Comparison of ENCODE assay signal across 9 mouse cellular contexts in genomic region chr9:77381565-77381964, GRCm38 (mm10). TPM values are rescaled to one million over a fixed set of nuclear protein-coding genes. Genes with fewer than 3 reads are reported as not detected.
DNase-seq lines count a peak whose midpoint lies in the region; ATAC-seq and TF ChIP-seq lines count a peak whose summit lies in the region.
"Had no signal": no experiment of that assay in that cellular context is flagged by ENCODE, and none has a peak within 500 bp of the region (broad histone marks: within the 10 kb centered on the region; RNA-seq: fewer than 3 reads in every experiment).

No protein-coding gene starts in this region.

- TF ChIP-seq RAD21 in MEL (IDR thresholded peaks at IDR 0.05; ENCODE audit: low read depth, low read length): peak; percentile 62

- H3K9me3 ChIP-seq in MEL (replicated peaks; ENCODE audit: insufficient read depth, low read length): no peaks in the 10 kb centered on the region
- H3K9me3 ChIP-seq: limb, embryonic 12.5 days had no signal

- no peak for ATAC-seq in cerebellum, adult (ENCODE audit: insufficient number of reproducible peaks, low FRiP score, low TSS enrichment)

- TF ChIP-seq CTCF in MEL (IDR thresholded peaks at IDR 0.05 in 2 of 3, conservative IDR thresholded peaks at IDR 0.05 in 1 of 3; ENCODE audit: control insufficient read depth in 1 of 3, insufficient read depth in 1 of 3, low read depth in 2 of 3, low read length in 3 of 3, poor library complexity in 1 of 3, severe bottlenecking in 1 of 3): peak; percentile 80 to 90 (median 85)
- TF ChIP-seq CTCF in layer of hippocampus, adult 2 months (conservative IDR thresholded peaks at IDR 0.05): peak; percentile 94

- no peak for TF ChIP-seq EP300 in MEL (IDR thresholded peaks at IDR 0.05; ENCODE audit: low read depth in 1 of 2, low read length in 2 of 2)

- H3K4me1 ChIP-seq in MEL (ENCODE audit: control insufficient read depth in 1 of 2, insufficient read depth in 2 of 2, low read length in 2 of 2): no peaks in the 10 kb centered on the region

- no peak for TF ChIP-seq POLR2A in MEL (IDR thresholded peaks at IDR 0.05; ENCODE audit: control insufficient read depth in 1 of 2, insufficient read depth in 1 of 2, low read depth in 1 of 2, low read length in 2 of 2, poor library complexity in 1 of 2)

- peak; percentile 19 for DNase-seq in cerebellum, adult 11 months
- peak; percentile 52 for DNase-seq in MEL (ENCODE audit: low read depth, low spot score)
- peak; percentile 41 for DNase-seq in cerebellum, adult 8-10 months
- peak; percentile 78 to 82 for DNase-seq in frontal cortex, postnatal 25 days (ENCODE audit: low spot score in 2 of 2)
- peak; percentile 61 to 91 for DNase-seq in layer of hippocampus, adult 2 months (ENCODE audit: low spot score in 2 of 2)
- peak; percentile 85 for DNase-seq in lung, postnatal 14 days
- peak; percentile 13 for DNase-seq in skeletal muscle tissue, adult 2 months (ENCODE audit: low read depth, low spot score)

- no peak overlapping the region for H3K9ac ChIP-seq in MEL (ENCODE audit: control insufficient read depth, low read depth, low read length, poor library complexity, severe bottlenecking)
- H3K9ac ChIP-seq: limb, embryonic 12.5 days had no signal

- H3K4me3 ChIP-seq in MEL (ENCODE audit: control insufficient read depth in 1 of 2, insufficient read depth in 1 of 2, low read depth in 2 of 2, low read length in 2 of 2): no peak overlapping the region
- H3K4me3 ChIP-seq in layer of hippocampus, adult 2 months: no peak overlapping the region
- H3K4me3 ChIP-seq: limb, embryonic 12.5 days had no signal

- H3K27ac ChIP-seq in MEL (ENCODE audit: control insufficient read depth, low read depth, low read length): no peak overlapping the region
- H3K27ac ChIP-seq in layer of hippocampus, adult 2 months: no peak overlapping the region
- H3K27ac ChIP-seq: limb, embryonic 12.5 days had no signal

- H3K79me2 ChIP-seq in MEL (ENCODE audit: control insufficient read depth, insufficient read depth, low read length, poor library complexity): no peaks in the 10 kb centered on the region

- no peaks in the 10 kb centered on the region for H3K36me3 ChIP-seq in MEL (ENCODE audit: control insufficient read depth in 1 of 2, insufficient read depth in 2 of 2, low read length in 2 of 2)
- H3K36me3 ChIP-seq: limb, embryonic 12.5 days had no signal

- no peaks in the 10 kb centered on the region for H3K27me3 ChIP-seq in MEL (ENCODE audit: control insufficient read depth in 1 of 2, insufficient read depth in 2 of 2, low read length in 2 of 2)
- H3K27me3 ChIP-seq: limb, embryonic 12.5 days had no signal

TF ChIP-seq in MEL, 35 proteins besides CTCF, POLR2A, EP300 and RAD21:
- TF ChIP-seq ZNF384 (IDR thresholded peaks at IDR 0.05; ENCODE audit: low read depth, low read length): no peak
- peak; percentile 69 for TF ChIP-seq SMC3 (IDR thresholded peaks at IDR 0.05; ENCODE audit: low read depth, low read length)
- TF ChIP-seq ZC3H11A (IDR thresholded peaks at IDR 0.05; ENCODE audit: low read depth, low read length): peak; percentile 40; the same call in 1 of the 2 replicates

RNA-seq across cellular contexts. Expression of gene Mlip, which starts 28.8 kb away (rescaled TPM):
- 0.04 TPM in 1 of 2 replicates, not detected in the other for total RNA-seq in MEL (2012; rRNA removed)
- not detected for polyA plus RNA-seq in MEL (2012; ENCODE audit: insufficient read depth in 1 of 2, insufficient read length in 2 of 2, low read depth in 1 of 2, low replicate concordance in 2 of 2, missing spikeins in 1 of 2)
- total RNA-seq in layer of hippocampus, adult 2 months (2021): 10 to 100 TPM; 50.8 to 52.4 TPM

Comparison
In these comparisons a context has a peak if more than half of its experiments do, and no peak if none do; other contexts are left out.
1. DNase-seq: peak in every context shown above with its lines; median percentile 85 in lung, postnatal 14 days; 80 in frontal cortex, postnatal 25 days; 76 in layer of hippocampus, adult 2 months; 52 in MEL; 41 in cerebellum, adult 8-10 months; 19 in cerebellum, adult 11 months; 13 in skeletal muscle tissue, adult 2 months.
2. RNA of gene Mlip, which starts 28.8 kb away (total RNA-seq): 50.8 to 52.4 TPM in layer of hippocampus, adult 2 months; 0.04 TPM in MEL; every median in the first group is over 10 times any median in the second.